Mouse (Mus musculus) inflammation-experienced regulatory T-cells, adult 16 weeks (primary cell): ENCODE results near the gene Atp10a. TPM values are rescaled to one million over a fixed set of nuclear protein-coding genes. Genes with fewer than 3 reads are reported as not detected.

Experiments used
- polyA plus RNA-seq: library from polyadenylated mRNA; unstranded; fragments of 100-300 nt; shearing (Covaris generic); gene quantifications from one replicate; pipeline ENCODE4 v1.2.1, GENCODE M21; 2017

The Atp10a gene
- 7.0 TPM for polyA plus RNA-seq

DNA sequence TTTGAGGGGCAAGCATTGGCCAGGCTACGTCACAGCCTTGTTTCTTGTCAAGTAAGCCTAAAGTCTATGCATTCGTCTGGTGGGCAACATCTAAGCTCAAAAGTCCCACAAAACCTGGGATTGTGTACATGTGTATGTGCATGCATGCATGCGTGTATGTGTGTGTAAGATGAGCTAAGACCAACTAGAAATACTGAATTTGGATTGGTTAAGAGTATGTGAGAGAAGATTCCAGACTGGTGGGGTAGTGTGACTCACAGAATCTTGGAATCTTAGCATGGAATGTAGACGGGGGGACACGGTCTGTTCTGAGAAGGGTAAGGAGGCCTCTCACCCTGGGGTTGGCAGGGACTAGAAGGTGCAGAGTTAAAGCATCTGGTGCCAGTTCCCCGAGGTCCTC is at the start of gene Atp10a:
Gene Atp10a, plus strand, starts transcription at position 301 of the 400 bp plus-strand sequence.

